ENCODE assay signal across 27 mouse cellular contexts in genomic region chr9:29866824-29867223, GRCm38 (mm10).
DNase-seq lines count a peak whose midpoint lies in the region; ATAC-seq and TF ChIP-seq lines count a peak whose summit lies in the region.
"Had no signal": no experiment of that assay in that cellular context is flagged by ENCODE, and none has a peak within 500 bp of the region (broad histone marks: within the 10 kb centered on the region; RNA-seq: fewer than 3 reads in every experiment).

No protein-coding gene starts in this region.

- WGBS in hindbrain, embryonic 12.5 days: 56% methylated on average over 3 of the region's 3 CpGs
- 58% methylated on average over 3 of the region's 3 CpGs for WGBS in hindbrain, postnatal 0 days
- WGBS in hindbrain, embryonic 13.5 days: 41% methylated on average over 3 of the region's 3 CpGs

- H3K27me3 ChIP-seq in hindbrain, embryonic 12.5 days: no peaks in the 10 kb centered on the region
- H3K27me3 ChIP-seq in hindbrain, postnatal 0 days (ENCODE audit: insufficient read depth, low read length): no peaks in the 10 kb centered on the region
- H3K27me3 ChIP-seq in hindbrain, embryonic 13.5 days: no peaks in the 10 kb centered on the region
- H3K27me3 ChIP-seq: limb, embryonic 13.5 days; liver, embryonic 13.5 days; neural tube, embryonic 12.5 days; stomach, embryonic 15.5 days had no signal

- H3K27ac ChIP-seq in hindbrain, embryonic 12.5 days: peak overlapping the region; percentile 52
- no peak overlapping the region for H3K27ac ChIP-seq in hindbrain, postnatal 0 days
- peak overlapping the region; percentile 66 for H3K27ac ChIP-seq in hindbrain, embryonic 13.5 days
- H3K27ac ChIP-seq: heart, embryonic 13.5 days; layer of hippocampus, adult 2 months; limb, embryonic 13.5 days; liver, embryonic 13.5 days; neural tube, embryonic 12.5 days; stomach, embryonic 15.5 days had no signal

- no peak overlapping the region for H3K4me2 ChIP-seq in hindbrain, embryonic 12.5 days (replicated peaks)
- no peak overlapping the region for H3K4me2 ChIP-seq in hindbrain, postnatal 0 days (ENCODE audit: low read depth, low read length)
- H3K4me2 ChIP-seq in hindbrain, embryonic 13.5 days: no peak overlapping the region
- H3K4me2 ChIP-seq: heart, embryonic 13.5 days; limb, embryonic 13.5 days; liver, embryonic 13.5 days; neural tube, embryonic 12.5 days; stomach, embryonic 15.5 days had no signal

- H3K4me1 ChIP-seq in hindbrain, embryonic 12.5 days: peaks cover 42% of the 10 kb centered on the region
- peaks cover 9% of the 10 kb centered on the region; the same call in 1 of the 2 replicates for H3K4me1 ChIP-seq in hindbrain, postnatal 0 days (ENCODE audit: insufficient read depth, low read length)
- H3K4me1 ChIP-seq in hindbrain, embryonic 13.5 days (replicated peaks): peaks cover 56% of the 10 kb centered on the region
- H3K4me1 ChIP-seq: liver, embryonic 13.5 days; stomach, embryonic 15.5 days had no signal

- ATAC-seq in hindbrain, embryonic 12.5 days (ENCODE audit: low FRiP score): no peak
- ATAC-seq in hindbrain, postnatal 0 days: no peak
- no peak for ATAC-seq in hindbrain, embryonic 13.5 days (ENCODE audit: low FRiP score)
- ATAC-seq: activated CD4-positive, CD25-positive, alpha-beta regulatory T cell, adult 4 months; intestine, postnatal 0 days had no signal

- no peak overlapping the region for H3K4me3 ChIP-seq in hindbrain, embryonic 12.5 days
- no peak overlapping the region for H3K4me3 ChIP-seq in hindbrain, postnatal 0 days (ENCODE audit: low read length)
- H3K4me3 ChIP-seq in hindbrain, embryonic 13.5 days: no peak overlapping the region
- H3K4me3 ChIP-seq: heart, embryonic 13.5 days; layer of hippocampus, adult 2 months; limb, embryonic 13.5 days; liver, embryonic 13.5 days; neural tube, embryonic 12.5 days; stomach, embryonic 15.5 days had no signal

- no peaks in the 10 kb centered on the region for H3K36me3 ChIP-seq in hindbrain, embryonic 12.5 days
- no peaks in the 10 kb centered on the region for H3K36me3 ChIP-seq in hindbrain, postnatal 0 days (ENCODE audit: insufficient read depth, low read length)
- no peaks in the 10 kb centered on the region for H3K36me3 ChIP-seq in hindbrain, embryonic 13.5 days
- H3K36me3 ChIP-seq: heart, embryonic 13.5 days; limb, embryonic 13.5 days; liver, embryonic 13.5 days; neural tube, embryonic 12.5 days; stomach, embryonic 15.5 days had no signal

- no peak overlapping the region for H3K9ac ChIP-seq in hindbrain, embryonic 12.5 days
- H3K9ac ChIP-seq in hindbrain, postnatal 0 days (replicated peaks; ENCODE audit: low read length): no peak overlapping the region
- H3K9ac ChIP-seq in hindbrain, embryonic 13.5 days: no peak overlapping the region
- H3K9ac ChIP-seq: heart, embryonic 13.5 days; limb, embryonic 13.5 days; liver, embryonic 13.5 days; neural tube, embryonic 12.5 days; stomach, embryonic 15.5 days had no signal

- H3K9me3 ChIP-seq in hindbrain, embryonic 12.5 days (replicated peaks): no peaks in the 10 kb centered on the region
- no peaks in the 10 kb centered on the region for H3K9me3 ChIP-seq in hindbrain, postnatal 0 days (ENCODE audit: low read length)
- no peaks in the 10 kb centered on the region for H3K9me3 ChIP-seq in hindbrain, embryonic 13.5 days
- H3K9me3 ChIP-seq: heart, embryonic 13.5 days; limb, embryonic 13.5 days; liver, embryonic 13.5 days; neural tube, embryonic 12.5 days; stomach, embryonic 15.5 days had no signal

- TF ChIP-seq CTCF in hindbrain, postnatal 0 days (IDR thresholded peaks at IDR 0.05; ENCODE audit: low read depth): no peak

- peak; percentile 29 for DNase-seq in embryo, embryonic 10.5 days (ENCODE audit: low spot score)
- no peak for DNase-seq in embryo, embryonic 10 days (ENCODE audit: low spot score)
- DNase-seq in hindbrain, postnatal 0 days (ENCODE audit: low spot score): no peak
- DNase-seq in embryo, embryonic 11 days: peak; percentile 20
- DNase-seq in lung, postnatal 36 days: no peak
- no peak for DNase-seq in right cerebral cortex, postnatal 36 days (ENCODE audit: low spot score in 2 of 2)
- DNase-seq: adrenal gland, adult 8-10 months; cerebellum, adult 2 months; cerebellum, postnatal 25 days; gastrocnemius, postnatal 10 days; heart, adult 11 months; heart, postnatal 14 days; kidney, postnatal 25 days; liver, embryonic 13.5 days; lung, adult 2 months; lung, postnatal 14 days; right cerebral cortex, adult 18-20 months; thymus, postnatal 36 days had no signal

Comparison
In these comparisons a context has a peak if more than half of its experiments do, and no peak if none do; other contexts are left out.
1. DNase-seq: peak in embryo, embryonic 10.5 days (single experiment) and embryo, embryonic 11 days (single experiment); none in embryo, embryonic 10 days (single experiment), hindbrain, postnatal 0 days (single experiment), lung, postnatal 36 days (single experiment) and right cerebral cortex, postnatal 36 days (0 of 2).